Comparison of ENCODE assay signal across 23 mouse cellular contexts in the genomic region with DNA sequence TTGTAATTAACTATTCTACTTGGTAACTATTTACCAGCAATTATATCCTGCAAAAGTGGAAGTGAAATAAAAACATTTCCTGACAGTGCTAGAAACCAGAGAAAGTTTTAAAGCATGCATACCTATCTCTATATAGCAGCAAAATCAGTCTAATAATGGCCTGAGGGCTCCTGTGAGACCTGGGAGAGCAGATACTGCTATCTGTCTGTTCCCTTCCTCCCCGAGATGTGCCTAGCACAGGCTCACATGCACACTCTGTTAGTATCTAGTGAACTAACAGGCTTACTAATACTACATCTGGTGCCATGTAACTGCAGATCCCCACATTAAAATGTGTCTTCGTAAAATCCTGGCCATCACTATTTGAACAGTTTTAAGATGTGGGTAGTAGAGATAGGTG. TPM values are rescaled to one million over a fixed set of nuclear protein-coding genes. Genes with fewer than 3 reads are reported as not detected.
DNase-seq lines count a peak whose midpoint lies in the region; ATAC-seq and TF ChIP-seq lines count a peak whose summit lies in the region.
"Had no signal": no experiment of that assay in that cellular context is flagged by ENCODE, and none has a peak within 500 bp of the region (broad histone marks: within the 10 kb centered on the region; RNA-seq: fewer than 3 reads in every experiment).

No protein-coding gene starts in this region.

- H3K27me3 ChIP-seq in liver, embryonic 12.5 days (replicated peaks) = no peaks in the 10 kb centered on the region
- no peaks in the 10 kb centered on the region for H3K27me3 ChIP-seq in liver, postnatal 0 days (ENCODE audit: insufficient read depth, low read length)
- H3K27me3 ChIP-seq in liver, embryonic 14.5 days (ENCODE audit: control insufficient read depth, insufficient read depth, low read length) = no peaks in the 10 kb centered on the region
- H3K27me3 ChIP-seq: embryonic facial prominence, embryonic 12.5 days; embryonic facial prominence, embryonic 15.5 days; hindbrain, embryonic 13.5 days had no signal

- no peak overlapping the region for H3K4me2 ChIP-seq in liver, embryonic 12.5 days
- H3K4me2 ChIP-seq in liver, postnatal 0 days (ENCODE audit: low read depth, low read length) = no peak overlapping the region
- H3K4me2 ChIP-seq in liver, embryonic 14.5 days (ENCODE audit: low read depth) = no peak overlapping the region
- H3K4me2 ChIP-seq: embryonic facial prominence, embryonic 12.5 days; embryonic facial prominence, embryonic 15.5 days; heart, embryonic 11.5 days; hindbrain, embryonic 13.5 days had no signal

- no peak overlapping the region for H3K4me3 ChIP-seq in liver, embryonic 12.5 days
- no peak overlapping the region for H3K4me3 ChIP-seq in liver, postnatal 0 days (ENCODE audit: low read depth, low read length)
- no peak overlapping the region for H3K4me3 ChIP-seq in liver, embryonic 14.5 days (ENCODE audit: insufficient read depth in 1 of 2, low read depth in 2 of 2, low read length in 2 of 2)
- H3K4me3 ChIP-seq: embryonic facial prominence, embryonic 12.5 days; embryonic facial prominence, embryonic 15.5 days; hindbrain, embryonic 10.5 days; hindbrain, embryonic 13.5 days had no signal

- H3K27ac ChIP-seq in liver, embryonic 12.5 days = no peak overlapping the region
- H3K27ac ChIP-seq in liver, postnatal 0 days (ENCODE audit: low read depth) = no peak overlapping the region
- no peak overlapping the region for H3K27ac ChIP-seq in liver, embryonic 14.5 days
- H3K27ac ChIP-seq: embryonic facial prominence, embryonic 12.5 days; embryonic facial prominence, embryonic 15.5 days; hindbrain, embryonic 10.5 days; hindbrain, embryonic 13.5 days had no signal

- TF ChIP-seq EP300 in liver, postnatal 0 days (IDR thresholded peaks at IDR 0.05; ENCODE audit: low read depth) = no peak
- peak; percentile 21; the same call in 1 of the 2 replicates for TF ChIP-seq EP300 in liver, embryonic 14.5 days (IDR thresholded peaks at IDR 0.05; ENCODE audit: low read depth)

- DNase-seq in liver, postnatal 0 days = no peak
- peak; percentile 15 for DNase-seq in c-Kit-positive CD71-positive TER-119-negative erythroid progenitor cells, embryonic 14.5 days (ENCODE audit: low read depth)
- peak in 2 of 3 experiments; percentile 9 for DNase-seq in liver, embryonic 14.5 days (ENCODE audit: low read depth in 3 of 3, low spot score in 3 of 3)
- DNase-seq in spleen, postnatal 4 days (ENCODE audit: low spot score in 2 of 2) = no peak
- DNase-seq: adrenal gland, adult 8-10 months; adrenal gland, postnatal 25 days; cerebellum, adult 18-20 months; cerebellum, adult 9-10 months; cerebellum, postnatal 14 days; gastrocnemius, postnatal 10 days; gastrocnemius, postnatal 36 days had no signal

- 0 out of 2 replicates have a peak, but pooled peaks cover 6% of the 10 kb centered on the region for H3K4me1 ChIP-seq in liver, embryonic 12.5 days
- H3K4me1 ChIP-seq in liver, postnatal 0 days (ENCODE audit: insufficient read depth) = no peaks in the 10 kb centered on the region
- no peaks in the 10 kb centered on the region for H3K4me1 ChIP-seq in liver, embryonic 14.5 days (replicated peaks; ENCODE audit: control insufficient read depth in 2 of 2, insufficient read depth in 2 of 2, low read length in 1 of 2)
- H3K4me1 ChIP-seq: embryonic facial prominence, embryonic 12.5 days; embryonic facial prominence, embryonic 15.5 days; hindbrain, embryonic 10.5 days; hindbrain, embryonic 13.5 days had no signal

- peaks cover 69% of the 10 kb centered on the region for H3K36me3 ChIP-seq in liver, embryonic 12.5 days
- H3K36me3 ChIP-seq in liver, postnatal 0 days (replicated peaks; ENCODE audit: insufficient read depth, low read length) = peaks cover 39% of the 10 kb centered on the region
- H3K36me3 ChIP-seq in liver, embryonic 14.5 days (replicated peaks; ENCODE audit: control insufficient read depth, insufficient read depth, low read depth) = peaks cover 7% of the 10 kb centered on the region

- H3K9me3 ChIP-seq in liver, embryonic 12.5 days (replicated peaks) = no peaks in the 10 kb centered on the region
- no peaks in the 10 kb centered on the region for H3K9me3 ChIP-seq in liver, postnatal 0 days (ENCODE audit: low read length)
- no peaks in the 10 kb centered on the region for H3K9me3 ChIP-seq in liver, embryonic 14.5 days (ENCODE audit: control insufficient read depth, low read length)
- H3K9me3 ChIP-seq: embryonic facial prominence, embryonic 12.5 days; embryonic facial prominence, embryonic 15.5 days; hindbrain, embryonic 10.5 days; hindbrain, embryonic 13.5 days had no signal

- ATAC-seq in liver, embryonic 12.5 days = peak; percentile 80
- no peak for ATAC-seq in liver, postnatal 0 days
- peak; percentile 65; the same call in 1 of the 2 replicates for ATAC-seq in liver, embryonic 14.5 days (ENCODE audit: insufficient read depth)
- ATAC-seq in megakaryocyte-erythroid progenitor cell, adult 5-6 weeks (replicated peaks; ENCODE audit: low FRiP score, low TSS enrichment, poor library complexity, severe bottlenecking) = peak; percentile 84
- ATAC-seq in frontal cortex, adult (ENCODE audit: low TSS enrichment) = no peak
- ATAC-seq: activated CD4-positive, CD25-positive, alpha-beta regulatory T cell, adult 4 months; CD4-positive, CD25-positive, alpha-beta regulatory T cell, adult 4 months; forebrain, embryonic 14.5 days; hindbrain, embryonic 16.5 days had no signal

- 55% methylated on average over 2 of the region's 2 CpGs for WGBS in liver, embryonic 12.5 days (ENCODE audit: insufficient replicate concordance)
- 73% methylated on average over 2 of the region's 2 CpGs for WGBS in liver, postnatal 0 days (ENCODE audit: insufficient replicate concordance)
- 58% methylated on average over 2 of the region's 2 CpGs for WGBS in liver, embryonic 14.5 days (ENCODE audit: insufficient replicate concordance)

- H3K9ac ChIP-seq in liver, embryonic 12.5 days = no peak overlapping the region
- no peak overlapping the region for H3K9ac ChIP-seq in liver, postnatal 0 days (replicated peaks)
- H3K9ac ChIP-seq in liver, embryonic 14.5 days (replicated peaks) = no peak overlapping the region
- H3K9ac ChIP-seq: embryonic facial prominence, embryonic 12.5 days; embryonic facial prominence, embryonic 15.5 days; hindbrain, embryonic 13.5 days had no signal

- no peak for TF ChIP-seq CTCF in liver, postnatal 0 days (IDR thresholded peaks at IDR 0.05; ENCODE audit: low read depth)
- TF ChIP-seq CTCF in liver, embryonic 14.5 days (IDR thresholded peaks at IDR 0.05; ENCODE audit: low read depth) = no peak

RNA-seq across cellular contexts. Expression of gene Cep57, which starts 32.2 kb away (rescaled TPM):
- polyA plus RNA-seq in liver, embryonic 12.5 days (2016; fragmentation: Nextera tagmentation; extraction: Ambion mirVana) = 43.2 and 46.8 TPM in 2 replicates
- 19.8 and 21.3 TPM in 2 replicates for polyA plus RNA-seq in liver, postnatal 0 days (2015; fragmentation: Nextera tagmentation; extraction: Ambion mirVana)
- 14.6 and 26.2 TPM in 2 replicates for polyA plus RNA-seq in liver, embryonic 14.5 days (2012; rRNA removed)
- 34.5 and 37.2 TPM in 2 replicates for polyA plus RNA-seq in liver, embryonic 14.5 days (2014; fragmentation: Nextera tagmentation; extraction: Ambion mirVana)
- total RNA-seq in megakaryocyte-erythroid progenitor cell, adult 5-6 weeks (2014; fragmentation: Nextera tagmentation) = 56.0 and 69.2 TPM in 2 replicates
- total RNA-seq in megakaryocyte-erythroid progenitor cell, adult 5-6 weeks (2017) = 112 and 114 TPM in 2 replicates

RNA-seq across cellular contexts. Expression of gene Fam76b, which starts 32.8 kb away (rescaled TPM):
- 14.3 and 16.1 TPM in 2 replicates for polyA plus RNA-seq in liver, embryonic 12.5 days (2016; fragmentation: Nextera tagmentation; extraction: Ambion mirVana)
- 6.9 and 7.4 TPM in 2 replicates for polyA plus RNA-seq in liver, postnatal 0 days (2015; fragmentation: Nextera tagmentation; extraction: Ambion mirVana)
- 9.0 and 11.7 TPM in 2 replicates for polyA plus RNA-seq in liver, embryonic 14.5 days (2012; rRNA removed)
- 8.5 and 8.9 TPM in 2 replicates for polyA plus RNA-seq in liver, embryonic 14.5 days (2014; fragmentation: Nextera tagmentation; extraction: Ambion mirVana)
- total RNA-seq in megakaryocyte-erythroid progenitor cell, adult 5-6 weeks (2014; fragmentation: Nextera tagmentation) = 31.0 and 36.0 TPM in 2 replicates
- total RNA-seq in megakaryocyte-erythroid progenitor cell, adult 5-6 weeks (2017) = 37.7 and 72.3 TPM in 2 replicates

RNA-seq across cellular contexts. Expression of gene Mtmr2, which starts 46.5 kb away (rescaled TPM):
- 31.2 and 33.1 TPM in 2 replicates for polyA plus RNA-seq in liver, embryonic 12.5 days (2016; fragmentation: Nextera tagmentation; extraction: Ambion mirVana)
- polyA plus RNA-seq in liver, postnatal 0 days (2015; fragmentation: Nextera tagmentation; extraction: Ambion mirVana) = 17.2 and 18.2 TPM in 2 replicates
- 5.5 and 5.9 TPM in 2 replicates for polyA plus RNA-seq in liver, embryonic 14.5 days (2012; rRNA removed)
- polyA plus RNA-seq in liver, embryonic 14.5 days (2014; fragmentation: Nextera tagmentation; extraction: Ambion mirVana) = 18.1 and 18.6 TPM in 2 replicates
- total RNA-seq in megakaryocyte-erythroid progenitor cell, adult 5-6 weeks (2014; fragmentation: Nextera tagmentation) = 21.4 and 25.0 TPM in 2 replicates
- 41.2 and 52.9 TPM in 2 replicates for total RNA-seq in megakaryocyte-erythroid progenitor cell, adult 5-6 weeks (2017)

Comparison
In these comparisons a context has a peak if more than half of its experiments do, and no peak if none do; other contexts are left out.
1. ATAC-seq: peak in liver, embryonic 12.5 days (single experiment), liver, embryonic 14.5 days (single experiment) and megakaryocyte-erythroid progenitor cell, adult 5-6 weeks (single experiment); none in liver, postnatal 0 days (single experiment) and frontal cortex, adult (single experiment).
2. DNase-seq: peak in c-Kit-positive CD71-positive TER-119-negative erythroid progenitor cells, embryonic 14.5 days (single experiment) and liver, embryonic 14.5 days (2 of 3); none in liver, postnatal 0 days (single experiment) and spleen, postnatal 4 days (0 of 2).